Mouse (Mus musculus) megakaryocyte, embryonic 14.5 days (primary cell): ENCODE measurements at regions not wholly inside any gene's neighbourhood (a gene's known extent, or its start where the extent isn't known, plus 50 kb on each side); places are given as distances from the start of the nearest gene placed in this dataset.

Experiments
- FLI1 ChIP-seq: IDR thresholded peaks from 2 replicates; pipeline ENCODE4 v1.6.1; 2012; ENCODE audit warnings: low read length, inconsistent platforms, mixed read lengths
- GATA1 ChIP-seq: IDR thresholded peaks from 3 replicates; pipeline ENCODE4 v1.6.1; 2012; ENCODE audit warnings: mixed read lengths, low read length, inconsistent platforms, borderline replicate concordance

DNA sequence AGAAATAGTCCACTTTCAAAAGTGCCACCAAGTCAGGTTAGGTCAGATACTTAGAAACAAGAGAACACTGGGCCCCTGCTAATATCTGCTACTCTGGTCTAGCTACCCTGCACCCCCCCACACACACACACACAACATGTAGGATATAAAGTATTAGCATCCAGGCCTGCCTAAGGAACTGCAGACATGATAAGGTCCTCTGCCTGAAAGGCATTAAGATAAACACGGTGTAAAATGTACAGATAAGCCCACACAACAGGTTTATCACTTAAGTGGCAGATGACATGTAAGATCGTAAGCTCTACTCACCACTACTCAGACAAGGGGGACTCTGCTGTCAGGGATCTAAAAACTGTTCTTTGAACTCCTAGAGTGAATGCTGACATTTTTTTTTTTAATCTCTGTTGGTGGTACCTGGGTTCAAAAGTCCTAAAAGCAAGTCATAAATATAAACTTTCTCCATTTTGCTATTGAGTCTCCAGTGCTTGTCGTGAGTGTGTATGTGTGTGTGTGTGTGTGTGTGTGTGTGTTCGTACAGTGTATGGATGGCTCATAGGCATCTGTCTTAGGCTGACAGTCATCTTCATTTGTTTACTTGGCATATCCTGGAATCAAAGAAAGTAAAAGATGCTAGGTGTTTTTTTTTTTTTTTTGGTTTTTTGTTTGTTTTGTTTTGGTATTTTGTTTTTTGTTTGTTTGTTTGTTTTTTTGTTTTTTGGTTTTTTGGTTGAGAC, 52.2 kb downstream of the Gm9817 start:
- TF ChIP-seq GATA1, result no peak
- TF ChIP-seq FLI1, result no peak
